Mouse (Mus musculus): ENCODE data around the gene Bank1.
"Not testable (repeated sequence)": the region's sequence is repeated elsewhere in the genome, so short reads cannot be mapped to it uniquely, and the experiment has no call there.

Bank1 gene

GRCm38 (mm10) chr3:136325783-136326182 is at the start of gene Bank1:
TSS of gene Bank1 (minus strand) at chr3:136326066.
- no peak for DNase-seq

- no peak for DNase-seq
These were observed 44.0 kb upstream of the Bank1 start for GRCm38 (mm10) chr3:136369916-136370315.

GRCm38 (mm10) chr3:136369466-136369865 is 43.6 kb upstream of the Bank1 start:
- no peak for DNase-seq

- DNase-seq: no peak
These were observed 42.7 kb upstream of the Bank1 start for GRCm38 (mm10) chr3:136368505-136368999.

GRCm38 (mm10) chr3:136349690-136350089 is 23.8 kb upstream of the Bank1 start:
- DNase-seq: no peak

GRCm38 (mm10) chr3:136348611-136349010 is 22.7 kb upstream of the Bank1 start:
- DNase-seq: no peak

GRCm38 (mm10) chr3:136347277-136347676 is 21.4 kb upstream of the Bank1 start:
- no peak for DNase-seq

- DNase-seq: no peak
These were observed 16.0 kb upstream of the Bank1 start for GRCm38 (mm10) chr3:136341911-136342310.

GRCm38 (mm10) chr3:136339896-136340295 is 14.0 kb upstream of the Bank1 start:
- DNase-seq: no peak

- no peak for DNase-seq
These were observed 5.3 kb upstream of the Bank1 start for GRCm38 (mm10) chr3:136331135-136331534.

- DNase-seq: no peak
These were observed 4.2 kb upstream of the Bank1 start for GRCm38 (mm10) chr3:136330043-136330442.

- no peak for DNase-seq
These were observed 3.3 kb upstream of the Bank1 start for GRCm38 (mm10) chr3:136329133-136329532.

- DNase-seq: not testable (repeated sequence)
These were observed 1.1 kb downstream of the Bank1 start for GRCm38 (mm10) chr3:136324716-136325115.

GRCm38 (mm10) chr3:136321936-136322335 is 3.9 kb downstream of the Bank1 start:
- DNase-seq: no peak

GRCm38 (mm10) chr3:136308487-136308886 is 17.4 kb downstream of the Bank1 start:
- no peak for DNase-seq

- DNase-seq: no peak
These were observed 19.2 kb downstream of the Bank1 start for GRCm38 (mm10) chr3:136306564-136307158.

GRCm38 (mm10) chr3:136302541-136302940 is 23.3 kb downstream of the Bank1 start:
- DNase-seq: no peak

GRCm38 (mm10) chr3:136300810-136301209 is 25.1 kb downstream of the Bank1 start:
- DNase-seq: not testable (repeated sequence)

- no peak for DNase-seq
These were observed 28.5 kb downstream of the Bank1 start for GRCm38 (mm10) chr3:136297355-136297754.

- DNase-seq: peak; percentile 18
These were observed 30.6 kb downstream of the Bank1 start for GRCm38 (mm10) chr3:136295250-136295649.

- DNase-seq: no peak
These were observed 38.0 kb downstream of the Bank1 start for GRCm38 (mm10) chr3:136287883-136288282.

- DNase-seq: no peak
These were observed 60.8 kb downstream of the Bank1 start for GRCm38 (mm10) chr3:136264969-136265595.

- DNase-seq: no peak
These were observed 68.1 kb downstream of the Bank1 start for GRCm38 (mm10) chr3:136257761-136258160.

GRCm38 (mm10) chr3:136254713-136255112 is 71.2 kb downstream of the Bank1 start:
- peak; percentile 26 for DNase-seq

- DNase-seq: no peak
These were observed 73.0 kb downstream of the Bank1 start for GRCm38 (mm10) chr3:136252820-136253219.
